Mouse (Mus musculus): ENCODE results near the gene Cfap57. TPM values are rescaled to one million over a fixed set of nuclear protein-coding genes. Genes with fewer than 3 reads are reported as not detected.

Gene Cfap57
- polyA plus RNA-seq, 1 experiment from 2014 or later: 0.04 TPM

GRCm38 (mm10) chr4:118537801-118538200, 82.8 kb downstream of the Cfap57 start:
- ATAC-seq (no peak), DNase-seq (ENCODE audit: low read depth, low spot score) (no peak)
- ChIA-PET CTCF (no interaction called here), POLR2A (no interaction called here)
- no peak for TF ChIP-seq CTCF (IDR thresholded peaks at IDR 0.05)
- H3K27me3 ChIP-seq: no peaks in the 10 kb centered on the region
- in situ Hi-C loops (cut with MboI; ENCODE audit: low pct_unique_long_range_greater_than_20kb): no loop called here

- DNase-seq (ENCODE audit: low read depth, low spot score) (no peak), ATAC-seq (no peak)
- CTCF ChIA-PET: no interaction called here
- TF ChIP-seq CTCF (IDR thresholded peaks at IDR 0.05): no peak
- POLR2A ChIA-PET: no interaction called here
- H3K27me3 ChIP-seq: no peaks in the 10 kb centered on the region
- in situ Hi-C loops (cut with MboI; ENCODE audit: low pct_unique_long_range_greater_than_20kb): no loop called here
Measured at GRCm38 (mm10) chr4:118535610-118536009, 85.0 kb downstream of the Cfap57 start.

DNA sequence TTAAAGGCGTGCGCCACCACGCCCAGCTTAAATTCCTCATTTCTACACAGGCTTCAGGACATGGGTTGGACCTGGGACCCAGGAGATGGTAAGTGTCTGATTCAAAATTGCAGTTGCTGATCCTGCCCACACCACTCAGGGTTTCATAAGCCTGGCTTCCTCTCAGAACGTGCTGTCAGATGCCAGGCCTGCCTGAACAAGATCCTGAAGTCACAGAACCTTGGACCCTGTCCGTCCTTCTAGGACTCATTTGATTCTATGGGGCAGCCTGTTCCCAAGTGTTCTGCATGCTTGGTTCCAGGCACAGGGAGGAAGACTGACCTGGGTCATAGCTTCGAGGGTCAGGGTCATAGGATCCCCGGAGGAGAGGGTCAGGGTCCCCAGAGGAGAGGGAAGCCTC, 87.0 kb downstream of the Cfap57 start:
- in situ Hi-C loops (cut with MboI; ENCODE audit: low pct_unique_long_range_greater_than_20kb): no loop called here
- DNase-seq (ENCODE audit: low read depth, low spot score) (no peak), ATAC-seq (no peak)
- ChIA-PET CTCF (no interaction called here), POLR2A (no interaction called here)
- TF ChIP-seq CTCF (IDR thresholded peaks at IDR 0.05): no peak
- H3K27me3 ChIP-seq: no peaks in the 10 kb centered on the region

DNA sequence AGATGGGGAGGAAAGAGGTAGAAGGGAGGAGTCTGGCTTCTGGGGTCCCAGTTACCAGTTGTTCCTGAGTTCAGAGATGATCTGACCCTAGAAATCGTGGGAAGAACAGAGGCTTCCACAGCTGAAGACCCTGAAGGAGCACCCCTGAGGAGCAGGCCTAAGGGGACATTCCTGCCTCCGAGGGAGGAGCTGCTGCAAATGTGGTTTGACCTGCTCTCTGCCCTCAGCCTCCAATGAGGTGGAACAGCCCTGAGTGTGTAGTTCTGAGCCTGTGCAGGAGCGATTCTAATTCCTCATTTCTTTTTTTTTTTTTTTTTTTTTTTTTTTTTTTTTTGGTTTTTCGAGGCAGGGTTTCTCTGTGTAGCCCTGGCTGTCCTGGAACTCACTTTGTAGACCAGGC, 87.4 kb downstream of the Cfap57 start:
- DNase-seq (ENCODE audit: low read depth, low spot score) (peak; percentile 6), ATAC-seq (peak; percentile 79)
- CTCF ChIA-PET: no interaction called here
- TF ChIP-seq CTCF (IDR thresholded peaks at IDR 0.05): no peak
- POLR2A ChIA-PET: no interaction called here
- no peaks in the 10 kb centered on the region for H3K27me3 ChIP-seq
- in situ Hi-C loops (cut with MboI; ENCODE audit: low pct_unique_long_range_greater_than_20kb): no loop called here

GRCm38 (mm10) chr4:118532663-118533062, 87.9 kb downstream of the Cfap57 start:
- no peaks in the 10 kb centered on the region for H3K27me3 ChIP-seq
- DNase-seq (ENCODE audit: low read depth, low spot score) (no peak), ATAC-seq (no peak)
- in situ Hi-C loops (cut with MboI; ENCODE audit: low pct_unique_long_range_greater_than_20kb): no loop called here
- ChIA-PET POLR2A (no interaction called here), CTCF (no interaction called here)
- TF ChIP-seq CTCF (IDR thresholded peaks at IDR 0.05): no peak

- no peaks in the 10 kb centered on the region for H3K27me3 ChIP-seq
- DNase-seq (ENCODE audit: low read depth, low spot score) (no peak), ATAC-seq (no peak)
- POLR2A ChIA-PET: no interaction called here
- CTCF ChIA-PET: no interaction called here
- in situ Hi-C loops (cut with MboI; ENCODE audit: low pct_unique_long_range_greater_than_20kb): no loop called here
- no peak for TF ChIP-seq CTCF (IDR thresholded peaks at IDR 0.05)
Measured at GRCm38 (mm10) chr4:118527720-118528119, 92.9 kb downstream of the Cfap57 start.

DNA sequence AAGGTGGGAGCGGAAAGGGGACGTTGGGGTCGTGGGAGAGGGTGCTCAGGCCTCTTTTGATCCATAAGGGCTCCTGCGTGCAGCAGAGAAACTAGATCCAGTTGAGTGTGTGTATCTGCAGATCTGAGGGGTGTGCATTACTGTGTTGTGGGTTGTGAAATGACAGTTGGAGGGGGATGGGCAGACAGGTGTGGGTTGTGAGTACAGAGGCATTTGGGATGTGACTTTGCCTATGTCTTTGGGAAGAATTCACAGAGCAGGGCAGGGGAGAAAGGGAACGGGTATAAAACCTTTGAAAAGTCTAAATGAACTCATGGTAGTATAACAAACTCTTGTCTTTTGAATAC, 93.3 kb downstream of the Cfap57 start:
- DNase-seq (ENCODE audit: low read depth, low spot score) (no peak), ATAC-seq (no peak)
- POLR2A ChIA-PET: no interaction called here
- H3K27me3 ChIP-seq: no peaks in the 10 kb centered on the region
- in situ Hi-C loops (cut with MboI; ENCODE audit: low pct_unique_long_range_greater_than_20kb): no loop called here
- no peak for TF ChIP-seq CTCF (IDR thresholded peaks at IDR 0.05)
- CTCF ChIA-PET: no interaction called here

- in situ Hi-C loops (cut with MboI; ENCODE audit: low pct_unique_long_range_greater_than_20kb): no loop called here
- no peak for ATAC-seq
- DNase-seq (ENCODE audit: low read depth, low spot score): no peak
Measured at GRCm38 (mm10) chr4:118526408-118527334, 93.9 kb downstream of the Cfap57 start, which contains the start of gene 2610528J11Rik. Gene 2610528J11Rik, plus strand, starts transcription at chr4:118526999.

DNA sequence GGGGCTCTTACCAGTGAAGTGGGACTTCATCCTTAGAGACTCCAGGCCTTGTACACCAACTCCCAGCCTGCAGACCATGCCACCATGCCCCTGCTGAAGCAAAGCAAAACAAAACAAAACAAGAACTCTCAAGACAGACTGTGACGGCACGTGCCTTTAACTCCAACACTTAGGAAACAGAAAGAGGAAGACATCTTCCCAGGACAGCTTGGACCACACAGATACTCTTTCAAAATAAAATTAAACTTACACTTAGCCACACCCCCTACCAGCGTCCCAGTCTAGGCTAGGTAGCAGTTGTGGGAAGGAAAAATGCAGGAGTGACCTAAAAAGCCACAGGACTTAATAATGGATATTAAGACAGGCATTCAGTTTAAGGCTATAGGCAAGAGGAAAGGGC, 94.8 kb downstream of the Cfap57 start:
- CTCF ChIA-PET: interaction anchor here (1.1 kb wide), 1 partner anchor 18 kb away, joined by 3 read pairs; the partner anchor contains the start of gene Tmem125
- POLR2A ChIA-PET: no interaction called here
- DNase-seq (ENCODE audit: low read depth, low spot score) (no peak), ATAC-seq (no peak)
- no peaks in the 10 kb centered on the region for H3K27me3 ChIP-seq
- in situ Hi-C loops (cut with MboI; ENCODE audit: low pct_unique_long_range_greater_than_20kb): no loop called here
- TF ChIP-seq CTCF (IDR thresholded peaks at IDR 0.05): no peak

More at GRCm38 (mm10) chr4:118526408-118527334, 93.9 kb downstream of the Cfap57 start, which contains the start of gene 2610528J11Rik:
- CTCF ChIA-PET: interaction anchor here (1.1 kb wide), 1 partner anchor 17 kb away, joined by 3 read pairs; the partner anchor contains the start of gene Tmem125
- H3K27me3 ChIP-seq: no peaks in the 10 kb centered on the region
- POLR2A ChIA-PET: no interaction called here
- no peak for TF ChIP-seq CTCF (IDR thresholded peaks at IDR 0.05)

DNA sequence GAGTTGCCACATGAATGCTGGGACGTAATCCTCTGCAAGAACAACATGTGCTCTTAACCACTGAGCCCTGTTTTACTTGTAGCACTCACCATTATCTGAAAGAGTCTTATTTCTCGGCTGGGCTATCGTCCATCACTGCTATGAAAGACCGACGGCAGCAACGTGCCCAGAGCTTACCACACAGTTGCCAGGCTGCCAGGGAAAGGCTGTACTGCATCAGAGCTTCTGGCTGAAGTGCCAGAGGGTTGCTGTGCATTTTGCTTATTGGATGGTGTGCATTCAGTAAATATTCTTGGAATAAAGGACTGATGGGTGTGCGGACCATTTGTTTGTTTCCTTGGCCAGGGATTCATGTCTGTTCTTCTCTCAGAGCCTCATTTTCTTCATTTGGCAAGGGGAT, 96.6 kb downstream of the Cfap57 start:
- ATAC-seq (no peak), DNase-seq (ENCODE audit: low read depth, low spot score) (no peak)
- ChIA-PET POLR2A (no interaction called here), CTCF (no interaction called here)
- no peaks in the 10 kb centered on the region for H3K27me3 ChIP-seq
- no peak for TF ChIP-seq CTCF (IDR thresholded peaks at IDR 0.05)
- in situ Hi-C loops (cut with MboI; ENCODE audit: low pct_unique_long_range_greater_than_20kb): no loop called here

DNA sequence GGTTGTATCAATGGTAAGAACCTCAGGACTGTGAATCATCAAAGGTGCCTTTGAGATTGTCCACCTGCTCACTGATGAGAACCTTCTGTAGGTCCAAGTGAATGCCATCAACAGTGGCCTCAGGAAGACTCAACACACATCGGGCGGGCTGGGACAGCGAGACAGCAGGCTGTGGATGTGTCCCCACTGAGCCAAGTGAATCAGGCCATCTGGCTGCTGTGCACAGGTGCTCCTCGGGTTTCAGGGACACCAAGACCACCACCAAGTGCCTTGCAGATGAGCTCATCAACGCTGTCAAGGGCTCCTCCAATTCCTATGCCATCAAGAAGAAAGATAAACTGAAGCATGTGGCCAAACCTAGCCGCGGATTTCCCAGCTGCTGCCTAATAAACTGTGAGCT, 98.3 kb downstream of the Cfap57 start:
- ATAC-seq (no peak), DNase-seq (ENCODE audit: low read depth, low spot score) (no peak)
- no peak for TF ChIP-seq CTCF (IDR thresholded peaks at IDR 0.05)
- H3K27me3 ChIP-seq: no peaks in the 10 kb centered on the region
- POLR2A ChIA-PET: no interaction called here
- CTCF ChIA-PET: no interaction called here
- in situ Hi-C loops (cut with MboI; ENCODE audit: low pct_unique_long_range_greater_than_20kb): no loop called here

DNA sequence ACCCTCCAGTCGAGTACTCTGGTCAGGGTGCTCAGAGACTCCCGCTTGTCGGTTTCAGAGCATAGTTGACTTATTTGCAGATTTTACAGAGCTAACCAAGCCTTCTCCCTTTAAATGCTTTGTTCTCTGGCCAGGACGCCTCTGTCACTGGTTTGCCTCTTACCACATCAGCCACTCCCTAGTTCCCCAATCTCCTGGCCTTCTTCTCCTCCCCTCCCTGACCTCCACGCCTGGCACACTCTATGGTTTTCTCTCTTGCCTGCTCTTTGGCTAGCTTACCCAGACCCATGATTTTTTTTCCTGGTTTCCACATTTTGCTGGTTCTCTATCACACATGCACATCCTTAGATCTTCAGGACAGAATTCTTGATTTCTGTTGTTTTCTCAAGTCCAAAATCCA, 102.4 kb downstream of the Cfap57 start:
- ChIA-PET CTCF (no interaction called here), POLR2A (no interaction called here)
- peaks cover 6% of the 10 kb centered on the region for H3K27me3 ChIP-seq
- in situ Hi-C loops (cut with MboI; ENCODE audit: low pct_unique_long_range_greater_than_20kb): no loop called here
- no peak for ATAC-seq
- no peak for TF ChIP-seq CTCF (IDR thresholded peaks at IDR 0.05)
- DNase-seq (ENCODE audit: low read depth, low spot score): no peak

Measured in Patski (cell line).